Mouse (Mus musculus): Measurements from ENCODE around the gene Cep44.

Cep44 gene

DNA sequence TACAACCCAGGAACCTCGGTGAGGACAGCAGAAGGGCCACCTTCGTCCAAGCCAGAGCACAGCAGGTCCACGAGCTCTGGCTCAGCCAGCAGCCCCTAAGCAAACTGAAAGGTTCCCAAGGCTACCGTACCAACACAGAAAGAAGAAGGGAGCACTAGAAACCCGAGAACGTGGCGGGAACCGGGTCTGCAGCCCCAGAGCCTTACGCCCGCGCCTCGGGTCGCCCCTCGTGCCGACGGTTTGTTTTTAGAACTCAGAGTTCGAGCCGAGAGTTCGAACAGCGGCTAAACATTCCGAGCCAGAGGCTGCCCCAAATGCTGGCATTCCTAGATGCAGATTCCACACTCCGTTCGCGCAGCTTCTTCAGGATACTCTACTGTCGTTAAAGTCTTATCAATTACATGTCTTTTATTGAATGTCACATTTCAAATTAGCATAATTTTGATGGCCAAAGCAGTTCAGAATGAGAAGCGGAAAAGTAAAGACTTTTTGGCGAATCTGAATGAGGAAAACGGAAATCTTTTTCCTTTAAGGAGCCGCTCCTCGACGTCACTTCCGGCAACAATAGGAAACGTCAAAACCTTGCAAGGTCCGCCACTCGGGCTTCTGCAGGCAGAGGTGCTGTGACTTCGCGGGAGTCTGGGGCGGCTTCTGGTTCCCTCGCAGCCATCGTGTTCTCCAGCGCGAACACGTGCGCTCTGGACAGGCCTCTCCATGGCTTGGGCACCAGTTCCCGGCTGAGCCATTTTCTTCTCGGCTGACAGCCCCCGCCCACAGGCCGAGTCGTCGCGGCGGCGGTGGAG lies at the start of gene Cep44, which contains the start of gene Fbxo8:
Cep44 (minus strand) TSS at position 490 of the 803 bp plus-strand sequence.
Fbxo8 (plus strand) TSS at position 533 of the 803 bp plus-strand sequence.
- peak; percentile 76 for DNase-seq

DNA sequence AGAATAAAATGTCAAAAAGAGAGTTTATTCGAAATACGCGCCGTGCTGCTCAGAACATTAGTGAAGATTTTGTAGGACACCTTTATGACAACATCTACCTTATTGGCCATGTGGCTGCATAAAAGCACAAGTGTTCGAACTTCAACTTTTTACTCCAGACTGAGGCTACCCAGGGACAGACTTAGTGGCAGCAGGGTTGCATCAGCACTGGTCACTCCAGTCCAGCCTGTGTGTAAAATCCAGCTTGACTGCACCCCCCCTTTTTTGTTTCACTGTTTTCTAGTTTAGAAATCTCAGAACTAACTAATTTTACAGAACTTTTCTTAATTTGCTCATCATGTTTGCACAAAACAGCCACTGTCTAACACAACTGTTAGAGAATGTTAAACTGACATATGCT lies 40.7 kb upstream of the Cep44 start:
- no peak for DNase-seq

DNA sequence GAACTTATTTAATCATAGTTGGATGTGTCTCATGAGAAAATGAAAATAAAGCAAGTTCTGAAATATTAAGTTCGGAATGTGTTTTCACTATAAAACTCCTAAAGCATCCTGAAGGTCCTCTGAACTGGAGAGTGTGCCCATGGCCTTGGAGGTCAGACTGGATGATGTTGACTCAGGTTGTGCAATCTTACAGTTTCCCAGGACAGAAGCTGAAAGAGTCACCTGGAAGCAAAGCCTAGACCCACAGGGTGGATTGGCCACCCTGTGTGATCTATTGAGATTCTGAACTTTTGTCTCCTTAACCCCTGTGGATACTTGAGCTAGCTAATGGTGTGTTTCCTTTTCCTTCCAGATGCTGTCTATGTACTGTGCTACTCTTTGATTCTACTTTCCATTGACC lies 40.2 kb upstream of the Cep44 start:
- DNase-seq: no peak

DNA sequence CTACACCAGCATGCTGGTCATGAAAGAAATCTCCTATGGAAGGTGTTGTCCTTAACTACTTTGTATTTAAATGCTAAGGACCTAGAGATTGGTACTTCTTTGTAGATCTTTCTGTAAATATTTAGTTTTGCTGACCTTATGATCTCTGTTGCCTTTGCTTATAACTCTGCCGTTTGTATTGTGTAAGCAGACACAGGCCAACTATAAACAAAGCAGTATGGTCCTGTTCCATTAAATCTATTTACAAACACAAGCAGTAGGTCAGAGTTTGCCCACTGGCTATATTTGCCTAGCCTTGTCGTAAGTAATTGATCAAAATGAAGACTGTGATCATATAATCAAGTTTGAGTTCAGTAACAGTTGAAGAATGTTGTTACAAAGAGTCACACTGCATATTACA lies 38.2 kb upstream of the Cep44 start:
- no peak for DNase-seq

DNA sequence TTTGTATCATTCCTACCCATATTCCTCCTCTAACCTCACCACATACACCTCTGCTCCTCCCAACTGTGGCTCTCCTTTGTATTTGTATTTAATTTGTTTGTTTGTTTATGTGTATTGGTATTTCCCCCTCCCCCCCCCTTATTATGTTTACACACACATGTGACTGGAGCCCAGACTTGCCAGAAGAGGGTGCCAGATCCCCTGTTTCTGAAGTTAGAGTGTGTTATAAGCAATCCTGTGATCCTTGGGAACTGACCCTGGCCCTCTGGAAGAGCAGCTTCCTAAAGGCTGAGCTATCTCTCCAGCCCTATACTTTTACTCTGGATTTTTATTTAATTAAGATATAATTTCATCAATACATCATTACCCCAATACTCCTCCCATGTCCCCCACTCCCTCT lies 32.0 kb upstream of the Cep44 start:
- no peak for DNase-seq

DNA sequence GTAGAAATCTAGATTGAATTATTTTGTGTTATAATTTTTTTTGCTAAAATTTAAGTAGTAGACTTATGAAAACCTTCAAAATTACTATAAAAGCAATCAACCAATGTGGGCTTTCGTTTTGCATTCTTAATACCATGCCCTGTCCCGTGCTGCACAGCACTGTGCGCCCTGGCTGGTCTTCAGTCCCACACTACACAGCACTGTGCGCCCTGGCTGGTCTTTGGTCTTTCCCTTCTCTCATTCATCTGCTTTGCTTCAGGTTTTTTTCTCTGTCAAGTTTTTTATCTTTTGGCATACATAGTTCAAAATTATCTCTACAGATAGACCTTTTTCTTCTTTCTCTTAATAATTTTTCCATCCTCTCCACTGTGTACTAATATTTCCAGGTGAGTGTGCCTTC lies 30.1 kb upstream of the Cep44 start:
- DNase-seq: peak; percentile 25

DNA sequence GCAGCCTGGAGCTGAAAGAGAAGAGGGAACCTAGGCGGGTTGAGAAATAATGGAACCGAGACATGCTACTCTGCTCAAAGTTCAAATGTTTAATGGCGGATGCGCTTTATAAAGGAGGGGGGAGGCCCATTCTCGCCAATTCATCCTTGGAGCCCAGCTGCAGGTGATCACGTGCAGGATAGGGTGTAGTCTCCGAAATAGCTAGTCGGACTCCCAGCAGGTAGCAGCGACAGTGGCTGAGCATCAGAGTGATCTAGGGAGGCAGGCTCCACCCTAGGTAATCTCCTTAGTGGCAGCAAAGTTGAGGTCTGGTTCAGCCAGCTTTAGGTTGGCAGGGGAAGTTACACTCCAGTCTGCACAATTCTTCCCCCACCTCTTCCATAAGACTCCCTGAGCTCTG lies 16.0 kb upstream of the Cep44 start:
- DNase-seq: no peak

DNA sequence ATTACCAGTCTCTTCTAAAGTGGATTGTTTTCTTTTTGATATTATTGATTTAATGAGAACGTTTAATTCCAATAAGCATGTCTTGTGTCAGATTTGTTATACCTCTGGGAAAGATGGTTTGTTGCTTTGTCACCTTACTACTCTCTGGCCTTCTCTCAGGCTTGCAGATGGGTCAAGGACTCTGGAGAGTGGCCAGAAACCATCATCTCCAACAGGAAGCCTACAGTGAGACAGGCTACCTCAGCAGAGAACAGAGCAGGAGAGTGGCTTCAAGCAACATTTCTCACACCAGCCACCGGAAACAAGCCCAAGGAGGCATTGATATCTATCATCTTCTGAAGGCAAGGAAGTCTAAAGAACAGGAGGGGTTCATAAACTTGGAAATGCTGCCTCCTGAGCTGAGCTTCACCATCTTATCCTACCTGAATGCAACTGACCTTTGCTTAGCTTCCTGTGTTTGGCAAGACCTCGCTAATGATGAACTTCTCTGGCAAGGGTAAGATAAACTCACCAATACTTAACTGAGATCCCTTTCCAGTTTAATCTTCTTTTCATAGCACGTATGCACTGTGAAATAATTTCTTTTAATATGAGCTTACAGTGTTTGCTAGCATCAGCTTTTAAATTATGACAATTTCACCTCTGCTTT lies 13.7 kb upstream of the Cep44 start:
- DNase-seq: no peak

DNA sequence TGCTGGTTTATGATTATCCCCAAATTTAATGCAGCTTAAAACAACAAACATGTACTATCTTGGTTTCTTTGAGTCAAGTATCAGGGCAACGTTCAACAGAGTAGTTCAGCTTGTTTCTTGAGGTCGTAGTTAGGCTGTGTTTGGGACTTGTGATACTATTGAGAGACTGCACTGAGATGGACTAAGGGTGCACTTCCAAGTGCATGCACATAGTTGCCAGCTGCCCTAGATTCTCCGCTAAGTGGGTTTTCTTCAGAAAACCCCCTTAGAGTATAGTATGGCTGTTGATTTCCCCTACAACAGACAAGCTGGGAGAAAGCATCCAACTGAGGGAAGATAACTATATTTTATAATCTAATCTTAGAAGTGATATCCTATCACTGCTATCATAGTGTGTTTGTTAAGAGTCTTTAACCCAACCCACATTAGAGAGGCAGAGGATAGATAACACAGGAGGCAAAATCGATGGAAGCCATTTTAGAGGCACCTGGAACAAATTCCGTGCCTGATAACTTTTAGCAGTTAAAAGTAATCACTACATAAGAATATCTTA lies 1.8 kb upstream of the Cep44 start:
- DNase-seq: no peak

DNA sequence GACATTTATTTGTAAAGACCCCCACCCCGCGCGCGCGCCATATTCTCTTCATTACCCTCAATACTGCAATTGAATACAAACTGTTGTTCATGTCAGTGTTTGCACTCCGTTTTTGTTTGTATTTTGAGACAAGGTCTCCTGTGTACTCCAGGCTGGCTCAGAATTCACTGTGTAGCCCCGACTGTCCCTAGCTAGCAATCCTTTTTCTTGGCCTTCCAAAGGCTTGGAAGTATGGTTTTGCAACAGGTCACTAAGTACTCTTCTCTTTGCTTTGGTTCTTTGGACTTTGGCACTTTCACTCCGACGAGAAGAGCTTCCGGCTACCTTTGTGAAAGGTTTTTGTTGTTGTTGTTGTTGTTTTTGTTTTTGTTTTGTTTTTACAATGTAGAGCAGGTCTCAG lies 1.2 kb upstream of the Cep44 start:
- DNase-seq: no peak

DNA sequence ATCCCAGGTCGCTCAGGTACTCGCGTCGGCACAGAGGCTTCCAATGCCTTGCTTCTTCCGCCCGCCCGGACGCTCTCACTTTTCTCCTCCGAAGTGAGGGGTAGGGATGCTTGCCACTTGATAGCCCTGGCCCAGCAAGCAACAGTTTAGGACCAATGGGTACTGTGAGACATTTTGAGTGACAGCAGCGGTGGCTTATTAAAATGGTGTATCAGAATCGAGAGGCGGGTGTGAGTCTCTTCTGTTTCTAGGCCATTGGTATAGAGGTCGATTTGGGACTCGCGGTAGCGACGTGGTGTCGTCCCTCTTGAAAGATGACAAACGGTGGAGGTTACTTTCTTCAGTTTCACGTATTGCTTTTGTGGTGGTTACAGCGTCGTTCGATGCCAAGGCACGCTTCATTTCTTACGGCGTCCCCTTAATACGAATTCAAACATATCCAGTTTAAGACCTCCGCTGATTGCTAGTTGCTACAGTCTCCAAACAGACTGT lies 560 bp upstream of the Cep44 start:
- DNase-seq: peak; percentile 72

DNA sequence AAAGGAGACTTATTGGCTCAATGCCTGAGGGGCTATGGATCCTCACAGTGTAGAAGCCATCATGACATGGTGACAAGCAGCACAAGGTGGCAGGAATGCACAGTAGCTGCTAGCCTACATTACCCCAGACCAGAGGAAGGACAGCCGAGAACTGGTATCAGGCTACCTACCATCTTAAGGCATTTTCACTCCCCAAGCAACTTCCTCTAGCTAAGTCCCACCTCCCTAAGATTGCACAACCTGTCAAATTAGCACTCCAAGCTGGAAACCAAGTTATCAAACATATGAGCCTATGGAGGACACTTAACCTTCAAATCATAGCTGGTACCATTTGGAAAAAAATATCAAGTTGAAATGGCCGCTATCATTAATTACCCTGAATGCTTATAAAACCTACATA lies 3.0 kb downstream of the Cep44 start:
- no peak for DNase-seq

DNA sequence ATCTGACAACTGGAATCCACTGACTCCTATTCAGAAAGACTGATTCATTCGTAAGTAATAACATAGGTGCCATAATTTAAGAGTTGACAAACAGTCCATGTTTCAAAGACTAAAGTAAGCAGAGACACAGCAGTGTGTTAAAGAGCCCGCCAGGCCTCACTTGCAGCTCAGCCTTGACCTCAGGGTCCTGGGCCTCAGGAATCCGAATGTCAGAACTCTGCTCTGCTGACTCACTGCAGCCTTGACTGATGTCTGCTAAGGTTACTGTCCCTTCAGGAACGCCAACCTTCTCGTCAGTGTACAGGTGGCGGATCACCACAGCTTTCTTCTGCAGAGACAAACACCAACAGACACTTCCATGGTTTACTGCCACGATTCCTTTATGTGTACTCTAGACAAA lies 10.1 kb downstream of the Cep44 start:
- DNase-seq: no peak

DNA sequence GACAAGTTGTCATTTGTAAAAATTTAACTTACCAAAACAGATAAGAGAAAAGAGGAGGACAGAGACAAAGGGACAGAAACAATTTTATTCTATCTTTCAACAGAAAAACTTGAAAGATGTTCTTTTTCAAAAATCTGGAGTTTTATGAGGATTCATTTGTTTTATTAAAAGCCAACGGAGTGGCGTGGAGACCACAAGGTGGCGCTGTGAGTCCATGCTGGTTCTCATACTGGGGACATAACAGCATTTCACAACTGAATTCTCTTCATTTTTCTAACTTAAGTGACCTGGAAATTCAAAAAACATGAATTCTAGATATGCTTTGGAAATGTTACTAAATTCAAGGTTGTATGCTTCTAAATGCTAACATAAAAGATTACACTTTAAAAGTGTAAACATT lies 20.5 kb downstream of the Cep44 start:
- peak; percentile 83 for DNase-seq

DNA sequence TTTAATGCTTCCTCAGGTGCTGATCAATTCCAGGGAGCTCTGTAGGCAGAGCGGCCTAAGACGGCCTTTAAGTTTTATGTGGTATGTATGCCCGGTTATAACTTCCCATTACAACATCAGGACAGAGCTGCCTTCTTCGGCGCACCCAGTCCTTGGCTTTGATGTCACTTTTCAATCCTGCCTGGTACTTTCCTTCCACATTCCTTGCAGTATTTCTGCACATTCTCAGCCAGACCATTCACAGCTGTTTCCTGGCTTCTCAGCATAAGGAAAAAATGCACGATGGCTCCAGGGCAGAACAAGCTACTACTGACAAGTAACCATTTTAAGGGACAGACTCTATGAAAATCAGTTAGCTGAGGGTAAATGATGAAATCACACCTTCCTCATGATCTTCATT lies 22.0 kb downstream of the Cep44 start:
- no peak for DNase-seq

DNA sequence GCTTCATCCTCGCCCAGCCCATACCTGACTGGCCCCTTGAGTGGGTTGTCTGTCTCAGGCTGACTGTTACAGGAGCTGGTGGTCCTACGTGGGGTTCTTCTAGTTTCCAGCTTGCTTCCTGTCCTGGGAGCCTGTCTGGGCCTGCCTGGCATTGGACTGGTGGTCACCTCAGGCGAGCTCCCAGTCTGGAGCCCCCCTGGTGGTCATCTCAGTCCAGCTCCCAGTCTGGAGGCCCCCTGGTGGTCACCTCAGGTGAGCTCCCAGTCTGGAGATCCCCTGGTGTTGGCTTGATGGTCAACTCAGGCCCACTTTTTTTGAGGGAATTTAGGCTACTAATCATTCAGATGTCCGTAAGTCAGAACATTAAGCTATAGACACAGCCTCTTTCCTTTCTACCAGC lies 29.8 kb downstream of the Cep44 start:
- no peak for DNase-seq

DNA sequence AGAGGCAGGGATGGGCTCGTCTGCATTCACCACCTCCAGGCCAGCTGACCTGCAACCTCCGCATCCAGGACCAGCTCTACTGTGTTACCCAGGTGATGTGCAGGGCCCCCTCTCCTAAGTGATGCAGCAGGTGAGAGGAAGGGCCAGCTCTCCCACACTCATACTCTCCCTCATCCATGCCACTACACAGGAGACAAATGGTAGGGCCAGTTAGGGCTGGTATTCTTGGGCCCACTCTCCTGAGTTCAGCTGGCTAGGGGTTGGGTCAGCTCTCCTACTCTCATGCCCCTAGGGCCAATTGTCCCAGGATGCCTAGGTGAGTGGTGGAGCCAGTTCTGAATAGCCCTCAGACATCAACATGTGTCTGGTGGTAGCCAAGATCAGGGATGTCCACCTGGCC lies 30.6 kb downstream of the Cep44 start:
- no peak for DNase-seq

DNA sequence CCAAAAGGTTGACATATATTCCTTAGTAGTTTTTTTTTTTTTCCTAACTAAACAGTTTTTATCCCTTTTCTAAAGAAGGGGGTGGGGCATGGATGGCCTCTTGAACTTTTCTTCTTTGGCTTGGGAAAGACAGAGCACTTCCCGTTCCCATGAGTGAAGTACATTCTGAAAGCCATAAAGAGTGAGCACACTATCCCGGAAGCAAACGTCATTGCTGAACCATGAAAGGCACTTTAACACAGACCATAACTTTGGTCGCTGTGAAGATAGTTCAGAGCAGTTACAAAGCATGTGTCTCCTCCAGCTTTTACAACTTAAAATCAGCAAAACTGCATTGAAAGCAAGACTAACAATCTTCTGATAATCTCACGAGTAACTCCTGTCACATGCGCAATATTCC lies 32.0 kb downstream of the Cep44 start:
- no peak for DNase-seq

DNA sequence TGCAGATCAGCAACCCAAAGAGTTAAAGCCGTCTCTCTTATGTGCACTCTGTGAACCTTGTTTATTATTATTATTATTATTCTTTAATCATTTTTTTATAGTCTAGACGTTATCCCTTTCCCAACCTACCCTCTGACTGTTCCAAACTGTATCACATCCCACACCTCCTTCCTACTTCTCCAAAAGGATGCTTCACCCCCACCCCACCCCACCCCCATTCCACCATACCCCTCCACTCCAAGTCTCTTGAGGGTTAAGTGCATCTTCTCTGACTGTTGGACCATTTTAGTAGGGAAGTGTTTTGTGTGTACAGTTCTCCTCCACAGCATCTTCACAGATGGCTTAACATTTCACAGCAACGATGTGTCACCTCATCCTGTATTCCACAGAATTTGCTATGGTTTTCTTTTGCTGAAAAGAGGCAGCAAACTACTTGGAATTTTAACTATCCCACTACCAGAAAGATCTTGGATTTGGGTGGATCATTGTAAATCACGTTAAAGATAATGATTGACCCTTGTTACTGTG lies 41.8 kb downstream of the Cep44 start:
- DNase-seq: no peak

DNA sequence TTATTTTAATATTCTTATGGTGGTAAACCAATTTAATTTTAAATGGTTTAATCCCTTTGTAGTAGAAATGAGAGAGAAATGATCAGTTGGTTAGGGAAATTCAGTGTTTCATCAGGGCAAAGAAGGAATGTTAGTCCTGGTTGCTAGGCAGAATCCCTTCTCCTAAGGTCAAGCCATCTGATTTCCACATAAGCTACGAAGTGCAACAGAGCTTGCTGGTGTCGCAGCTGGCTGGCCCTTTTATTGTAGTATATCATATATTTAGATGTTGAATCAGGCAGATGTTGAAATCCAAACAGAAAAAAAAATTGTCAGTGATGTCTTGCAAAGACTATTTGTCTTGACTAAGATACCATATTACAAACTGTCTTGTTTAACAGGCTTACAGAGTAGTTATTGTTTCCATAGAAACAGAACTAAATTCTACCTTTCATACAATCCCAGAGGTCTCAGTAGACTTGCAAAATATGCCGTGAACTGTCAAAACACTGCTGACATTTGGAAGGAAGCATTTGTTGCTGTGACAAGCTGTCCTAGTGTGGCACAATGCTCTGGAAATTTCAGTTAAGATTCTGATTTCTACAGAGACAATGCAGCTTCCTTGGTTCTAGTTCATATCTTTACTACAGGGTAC lies 42.4 kb downstream of the Cep44 start:
- DNase-seq: no peak

DNA sequence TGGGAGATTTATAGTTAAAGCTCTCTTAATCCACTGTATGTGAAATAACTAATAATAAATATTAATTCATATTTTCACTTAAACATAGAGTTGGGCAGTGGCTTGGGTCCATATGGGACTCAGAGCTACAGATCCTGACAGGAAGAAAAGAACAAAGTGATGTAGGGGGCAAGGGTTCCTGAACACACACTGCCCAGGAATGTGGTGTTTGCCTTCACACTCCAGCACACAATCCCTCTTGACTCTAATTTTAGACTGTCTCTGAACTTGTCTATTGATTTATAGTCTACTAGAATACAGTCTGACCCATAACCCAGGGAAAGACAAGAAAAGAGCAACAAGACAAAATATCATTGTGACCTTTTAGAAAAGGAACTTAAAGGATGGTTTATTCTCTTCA lies 48.9 kb downstream of the Cep44 start:
- DNase-seq: no peak

DNA sequence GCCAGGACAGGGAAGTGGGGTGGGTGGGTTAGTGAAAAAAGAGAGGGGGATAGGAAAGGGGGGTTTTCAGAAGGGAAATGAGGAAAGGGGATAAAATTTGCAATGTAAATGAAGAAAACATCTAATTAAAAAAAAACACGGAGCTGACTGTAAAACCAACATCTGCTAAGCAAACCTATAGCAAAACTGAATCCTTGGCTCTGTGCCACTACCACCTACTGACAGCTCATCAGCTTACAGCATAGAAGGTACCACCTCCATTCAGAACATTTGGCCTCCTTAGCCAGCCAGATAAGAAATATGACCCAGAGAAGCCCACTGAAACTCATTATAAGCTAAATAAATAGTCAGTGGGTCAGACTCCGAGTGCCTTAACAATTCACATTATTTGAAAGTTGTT lies 61.4 kb downstream of the Cep44 start:
- DNase-seq: no peak

DNA sequence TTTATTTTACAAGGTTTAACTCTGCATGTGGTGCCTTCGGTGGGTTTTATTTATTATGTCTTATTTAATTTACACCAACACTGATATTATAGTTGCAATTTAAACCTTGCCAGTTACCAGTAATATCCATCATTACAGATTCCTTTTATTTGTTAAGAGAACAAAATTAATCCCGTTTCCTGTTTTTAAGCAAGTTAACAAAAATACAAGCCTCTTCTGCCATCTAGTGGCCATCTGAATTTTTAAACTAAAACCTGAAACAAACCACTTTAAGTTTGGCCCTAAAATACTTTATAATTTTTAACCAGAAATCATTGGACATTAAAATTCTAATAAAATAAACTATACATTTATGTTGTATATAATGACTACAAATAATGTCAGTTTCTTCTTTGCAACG lies 64.8 kb downstream of the Cep44 start:
- no peak for DNase-seq

Data from right cerebral cortex, postnatal 14 days (tissue).